Mouse (Mus musculus) embryonic fibroblast, embryonic 13.5 days (primary cell): Measurements from ENCODE around the gene Gm20388.

Experiments
- CTCF ChIP-seq: IDR thresholded peaks from 2 replicates; pipeline ENCODE4 v1.5.1; 2011; ENCODE audit warnings: mild to moderate bottlenecking, control low read depth, low read length, moderate library complexity, borderline replicate concordance; ENCODE audit not compliant: insufficient read depth
- POLR2A ChIP-seq: IDR thresholded peaks from 2 replicates; pipeline ENCODE4 v1.6.1; 2011; ENCODE audit warnings: low read depth, mild to moderate bottlenecking, control low read depth, low read length, moderate library complexity

- TF ChIP-seq POLR2A, result no peak
- no peak for TF ChIP-seq CTCF
These were observed 459.3 kb downstream of the Gm20388 start for GRCm38 (mm10) chr8:120369956-120370355.
